Mouse (Mus musculus) thymus, postnatal 0 days (tissue): Measurements from ENCODE around the gene Zfp764. TPM values are rescaled to one million over a fixed set of nuclear protein-coding genes. Genes with fewer than 3 reads are reported as not detected.
"Not testable (repeated sequence)": the region's sequence is repeated elsewhere in the genome, so short reads cannot be mapped to it uniquely, and the experiment has no call there.

Source experiments
- DNase-seq: peaks from one replicate; pipeline ENCODE4 v3.0.0-alpha.2; 2015; ENCODE audit warnings: low spot score
- polyA plus RNA-seq: library from polyadenylated mRNA; unstranded; fragments of >200 nt; fragmentation: Nextera tagmentation; extraction: Ambion mirVana; gene quantifications from 2 replicates; pipeline ENCODE4 v1.2.1, GENCODE M21; 2015

Gene Zfp764
- polyA plus RNA-seq, result 6.8 and 7.0 TPM in 2 replicates

DNA sequence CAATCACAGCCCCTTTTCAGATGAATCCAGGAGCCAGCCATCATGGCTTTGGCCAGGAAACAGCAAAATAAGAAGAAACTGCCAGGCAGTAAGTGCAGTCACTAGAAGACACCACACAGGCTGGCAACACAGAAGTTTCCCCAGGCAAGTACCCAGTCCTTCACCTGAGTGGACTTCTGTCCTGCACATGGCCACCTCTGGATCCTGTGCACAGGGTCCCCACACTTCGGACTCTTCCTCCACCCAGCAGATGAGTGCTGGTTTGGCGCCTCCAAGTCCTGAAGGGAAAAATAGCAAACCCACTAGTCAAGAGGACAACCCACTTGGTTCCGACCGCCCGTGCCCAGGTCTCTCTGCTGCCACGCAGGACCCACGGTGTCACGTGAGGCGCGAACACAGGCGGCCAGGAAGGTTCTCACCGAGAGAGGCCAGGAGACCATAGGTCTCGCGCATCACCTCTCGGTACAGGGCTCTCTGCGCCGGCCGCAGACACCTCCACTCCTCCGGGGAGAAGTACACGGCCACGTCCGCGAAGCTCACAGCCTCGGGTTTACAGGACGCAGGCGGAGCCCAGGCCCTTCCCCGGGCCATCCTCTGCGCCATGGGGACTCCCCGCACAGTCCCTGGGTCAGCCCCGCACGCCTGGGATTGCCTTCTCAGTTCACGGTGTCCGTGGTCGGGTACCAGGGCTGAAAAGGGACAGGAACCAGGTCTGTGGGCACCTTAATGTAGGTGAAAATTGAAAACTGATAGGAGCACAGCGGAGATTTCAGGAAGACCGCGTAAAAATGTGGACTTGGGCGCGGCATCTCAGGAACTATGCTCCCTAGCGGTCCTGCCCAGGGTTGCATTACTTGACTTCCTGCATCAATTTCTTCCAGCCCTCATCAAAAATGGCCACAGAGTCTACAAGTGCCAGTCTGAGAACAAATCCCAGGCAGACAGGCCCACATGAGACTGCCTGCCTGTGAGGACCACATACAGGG lies at the start of gene Zfp764:
Zfp764 (minus strand) TSS at position 821 of the 986 bp plus-strand sequence.
- peak; percentile 89 for DNase-seq

DNA sequence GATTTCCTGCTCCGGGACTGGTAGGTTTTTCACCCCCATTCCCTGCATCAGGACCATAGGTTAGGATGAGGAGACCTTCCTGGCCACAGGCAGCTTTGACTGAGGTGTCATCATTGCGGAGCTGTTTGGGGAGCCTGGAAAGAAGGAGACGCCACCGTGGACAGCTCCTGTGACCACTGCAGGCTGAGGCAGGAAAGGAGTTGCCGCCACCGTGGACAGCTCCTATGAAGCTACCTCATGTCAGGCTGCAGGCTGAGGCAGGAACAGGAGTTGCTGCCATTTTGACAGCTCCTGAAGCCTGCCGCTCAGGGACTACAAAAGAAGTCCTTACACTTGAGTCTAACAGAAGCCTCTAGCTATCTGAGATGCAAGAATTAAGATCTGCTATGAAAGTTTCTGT lies 48.3 kb upstream of the Zfp764 start:
- no peak for DNase-seq

DNA sequence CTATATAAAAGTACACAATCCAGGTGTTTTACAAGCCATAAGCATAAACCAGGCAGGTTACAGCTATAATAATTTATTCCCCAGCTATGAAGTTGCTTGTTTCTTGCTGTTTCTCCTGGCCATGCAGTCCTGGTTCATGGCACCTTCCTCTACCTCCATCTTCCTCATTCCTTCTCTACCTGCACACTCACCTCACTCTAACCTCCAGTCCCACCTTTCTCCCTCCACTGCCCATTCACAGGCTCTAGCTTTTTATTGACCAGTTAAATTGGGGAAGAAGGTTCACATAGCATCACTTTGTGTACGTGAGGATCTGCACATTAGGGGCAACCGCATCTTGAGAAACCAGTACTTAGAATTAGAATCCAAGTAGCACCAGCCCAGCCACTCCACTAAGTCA lies 46.4 kb upstream of the Zfp764 start:
- no peak for DNase-seq

DNA sequence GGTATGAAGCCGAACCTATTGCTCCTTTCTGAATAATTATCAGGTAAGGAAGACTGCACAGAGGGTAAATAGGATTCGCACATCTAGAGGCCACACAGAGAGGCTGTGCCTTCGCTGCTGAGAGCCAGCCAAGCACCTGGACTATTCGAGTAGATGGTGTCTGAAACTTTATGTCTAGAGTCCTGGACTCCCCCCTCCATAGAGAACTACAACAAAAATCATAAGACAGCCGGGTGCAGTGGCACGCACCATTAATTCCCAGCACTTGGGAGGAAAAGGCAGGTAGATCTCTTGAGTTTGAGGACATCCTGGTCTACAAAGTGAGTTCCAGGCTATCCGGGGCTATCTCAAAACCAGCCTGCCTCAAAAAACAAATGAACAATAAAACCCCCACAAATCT lies 43.3 kb upstream of the Zfp764 start:
- no peak for DNase-seq

DNA sequence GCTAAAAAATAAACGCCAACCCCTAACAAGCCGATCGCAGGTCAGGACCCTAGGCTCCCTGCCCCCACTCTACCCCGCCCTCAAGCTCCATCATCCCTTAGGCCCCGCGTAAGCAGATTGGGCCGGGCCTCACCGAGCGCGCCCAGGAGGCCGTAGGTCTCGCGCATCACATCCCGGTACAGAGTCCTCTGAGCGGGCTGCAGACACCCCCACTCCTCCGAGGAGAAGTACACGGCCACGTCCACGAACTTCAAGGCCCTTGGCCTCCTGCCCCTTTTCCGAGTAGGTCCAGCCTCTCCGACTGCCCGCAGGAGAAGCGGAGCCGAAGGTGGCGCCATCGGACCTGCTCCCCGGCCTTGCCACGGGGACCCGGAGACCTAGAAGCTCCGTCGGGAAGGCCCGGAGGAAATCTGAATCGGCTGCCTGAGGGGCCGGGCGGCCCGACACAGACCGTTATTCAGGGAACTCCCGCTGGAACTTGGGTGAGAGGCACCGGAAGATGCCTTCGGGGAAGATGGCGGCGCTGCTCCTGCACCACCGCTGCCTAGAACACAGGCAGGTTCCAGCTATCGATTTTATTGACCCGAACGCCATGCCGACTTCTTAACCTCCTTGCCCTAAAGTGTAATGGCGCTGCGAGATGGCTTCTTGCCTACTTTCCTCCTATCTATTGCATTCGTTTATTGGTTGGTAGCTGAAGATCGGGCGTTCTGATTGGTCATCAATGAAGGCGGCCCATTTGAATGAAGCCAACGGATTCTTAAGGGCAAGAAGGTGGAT lies 42.1 kb upstream of the Zfp764 start, which contains the start of gene Zfp689:
Zfp689 (minus strand) TSS at position 638 of the 780 bp plus-strand sequence.
- peak; percentile 97 for DNase-seq

DNA sequence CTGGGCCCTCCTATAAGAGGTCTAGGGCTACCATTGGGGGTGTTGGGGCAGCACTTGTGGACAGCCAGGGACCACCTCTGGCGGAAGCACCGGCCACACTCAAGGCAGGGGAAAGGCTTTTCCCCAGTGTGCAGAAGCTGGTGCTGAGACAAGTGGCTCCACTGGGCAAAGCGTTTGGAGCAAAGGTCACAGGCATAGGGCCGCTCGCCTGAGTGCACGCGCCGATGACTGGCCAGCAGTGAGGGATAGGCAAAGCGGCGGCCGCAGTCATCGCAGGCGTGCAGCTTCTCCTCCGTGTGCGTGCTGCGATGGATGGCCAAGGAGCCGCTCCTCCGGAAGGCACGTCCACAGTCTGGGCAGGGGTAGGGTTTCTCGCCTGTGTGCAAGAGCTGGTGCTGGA lies 37.4 kb upstream of the Zfp764 start:
- DNase-seq, result no peak

DNA sequence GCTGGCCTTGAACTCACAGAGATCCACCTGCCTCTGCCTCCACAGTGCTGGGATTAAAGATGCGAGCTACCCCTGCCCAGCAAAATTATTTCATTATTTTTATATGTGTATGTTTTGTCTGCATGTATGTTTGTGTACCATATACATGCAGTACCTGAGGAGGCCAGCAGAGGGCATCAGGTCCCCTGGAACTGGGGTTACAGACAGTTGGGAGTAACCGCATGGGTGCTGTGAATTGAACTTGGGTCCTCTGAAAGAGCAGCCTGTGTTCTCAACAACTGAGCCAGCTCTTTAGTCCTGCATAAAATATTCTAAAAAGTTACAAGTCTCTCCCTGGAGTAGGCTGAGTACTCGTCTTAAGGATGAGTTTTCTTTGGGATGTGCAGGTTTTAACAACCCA lies 31.1 kb upstream of the Zfp764 start:
- DNase-seq, result peak; percentile 24

DNA sequence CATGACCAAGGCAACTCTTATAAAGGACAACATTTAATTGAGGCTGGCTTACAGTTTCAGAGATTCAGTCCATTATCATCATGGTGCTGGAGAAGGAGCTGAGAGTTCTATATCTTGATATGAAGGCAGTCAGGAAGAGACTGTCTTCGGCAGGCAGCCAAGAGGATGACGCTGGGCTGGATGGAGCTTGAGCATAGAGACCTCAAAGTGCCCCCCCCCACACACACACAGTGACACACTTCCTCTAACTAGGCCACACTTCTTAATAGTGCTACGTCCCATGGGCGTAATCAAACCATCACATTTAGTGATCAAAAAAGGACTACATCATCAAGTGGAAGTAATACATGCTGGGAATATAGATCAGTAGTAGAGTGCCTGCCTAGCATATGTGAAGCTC lies 28.6 kb upstream of the Zfp764 start:
- DNase-seq, result no peak

DNA sequence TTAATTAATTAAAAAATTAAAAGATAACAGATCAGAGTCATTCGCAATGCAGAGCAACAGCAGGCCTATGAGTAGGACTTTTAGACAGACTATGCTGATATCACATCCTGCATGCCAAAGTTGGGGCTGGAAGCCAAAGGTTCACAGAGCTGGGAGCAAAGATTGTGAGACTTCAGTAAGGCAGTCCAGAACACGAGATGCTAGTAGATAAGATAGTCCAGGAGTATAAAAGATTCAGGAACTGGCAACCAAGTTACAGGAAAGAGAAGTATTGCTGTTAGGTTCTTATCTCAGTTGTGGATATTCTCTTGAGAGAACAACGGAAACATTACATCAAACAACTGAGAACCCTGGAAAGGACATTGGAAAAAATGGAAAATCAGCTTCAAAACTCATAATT lies 19.7 kb upstream of the Zfp764 start:
- DNase-seq, result no peak

DNA sequence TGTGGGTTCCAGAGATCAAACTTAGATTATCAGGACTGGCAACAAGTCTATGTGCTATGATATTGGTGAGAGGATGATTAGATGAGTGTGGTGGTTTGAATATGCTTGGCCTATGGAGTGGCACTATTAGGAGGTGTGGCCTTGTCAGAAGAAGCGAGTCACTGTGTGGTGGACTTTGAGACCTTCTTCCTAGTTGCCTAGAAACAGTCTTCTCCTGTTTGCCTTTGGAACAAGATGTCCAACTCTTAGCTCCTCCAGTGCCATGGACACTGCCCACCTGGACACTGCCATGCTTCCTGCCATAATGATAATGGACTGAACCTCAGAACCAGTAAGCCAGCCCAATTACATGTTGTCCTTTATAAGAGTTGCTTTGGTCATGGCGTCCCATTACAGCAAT lies 19.3 kb upstream of the Zfp764 start:
- no peak for DNase-seq

DNA sequence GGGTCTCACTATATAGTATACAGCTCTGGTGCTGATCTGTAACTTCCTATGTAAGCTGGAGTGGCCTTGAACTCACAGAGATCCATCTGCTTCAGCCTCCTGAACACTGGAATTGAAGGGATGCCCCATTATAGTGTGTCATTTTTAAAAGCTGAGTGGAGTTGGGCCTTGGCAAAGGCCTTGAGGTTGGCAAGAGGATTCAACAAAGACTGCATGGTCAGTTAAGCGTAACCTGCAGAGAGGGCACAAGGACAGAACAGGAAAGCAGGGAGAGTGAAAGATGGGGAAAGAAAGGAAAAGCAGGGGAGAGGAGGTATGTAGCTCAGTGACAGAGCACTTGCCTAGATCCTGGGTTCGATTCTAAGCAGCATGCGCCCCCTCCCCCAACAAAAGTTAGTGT lies 18.7 kb upstream of the Zfp764 start:
- DNase-seq, result no peak

DNA sequence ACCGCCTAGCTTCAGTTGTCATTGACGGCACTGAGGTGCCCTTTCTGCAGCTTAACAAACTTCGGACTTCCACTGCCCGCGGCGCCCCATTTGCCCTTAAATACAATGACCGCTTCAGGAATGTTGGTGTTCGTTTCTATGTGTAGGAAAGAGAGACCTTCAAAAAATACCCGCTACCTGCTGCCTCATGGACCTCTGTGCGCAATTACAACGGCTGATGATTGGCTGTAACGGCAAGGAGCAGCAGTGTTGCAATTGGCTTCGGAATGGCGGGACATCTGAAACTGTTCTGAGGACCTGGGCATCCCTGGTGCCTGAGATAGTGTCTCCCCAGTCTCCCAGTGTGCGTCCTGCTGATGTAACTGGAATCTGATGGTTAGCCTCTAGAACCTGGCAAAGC lies 15.6 kb upstream of the Zfp764 start:
- no peak for DNase-seq

DNA sequence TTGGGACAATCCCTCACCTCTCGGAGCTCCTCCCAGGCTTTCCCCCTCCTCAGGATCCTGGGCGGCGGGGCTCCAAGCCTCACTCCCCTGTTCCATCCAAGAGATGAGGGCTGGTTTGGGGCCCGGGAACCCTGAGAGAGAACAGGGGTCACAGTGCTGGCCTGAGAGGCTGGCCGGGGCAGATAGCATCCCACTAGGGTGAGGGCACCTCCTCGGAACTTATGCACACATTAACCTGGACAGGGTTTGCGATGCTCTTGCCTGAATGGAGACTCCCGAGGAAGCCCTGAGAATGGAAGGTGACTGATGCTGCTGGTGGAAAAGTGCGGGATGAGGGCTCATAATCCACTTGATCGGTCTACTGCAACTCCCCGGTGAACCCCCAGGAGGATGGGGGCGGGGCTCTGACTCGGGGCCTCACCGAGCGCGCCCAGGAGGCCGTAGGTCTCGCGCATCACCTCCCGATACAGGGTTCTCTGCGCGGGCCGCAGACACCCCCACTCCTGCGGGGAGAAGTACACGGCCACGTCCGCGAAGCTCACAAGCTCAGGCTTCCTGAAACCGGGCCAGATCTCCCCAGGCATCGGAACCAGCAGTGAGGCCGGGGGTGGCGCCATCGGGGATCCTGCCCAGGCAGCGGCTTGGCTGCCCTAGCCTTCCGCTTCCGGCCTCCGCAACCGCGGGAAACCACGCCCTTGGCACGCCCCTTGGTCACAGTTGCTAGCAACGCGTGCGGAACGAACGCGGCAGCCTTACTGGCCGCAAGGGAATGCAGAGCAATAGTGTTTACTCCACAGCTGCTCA lies 15.0 kb upstream of the Zfp764 start, which contains the start of gene Zfp688:
Zfp688 (minus strand) TSS at position 681 of the 804 bp plus-strand sequence.
- DNase-seq, result peak; percentile 96

DNA sequence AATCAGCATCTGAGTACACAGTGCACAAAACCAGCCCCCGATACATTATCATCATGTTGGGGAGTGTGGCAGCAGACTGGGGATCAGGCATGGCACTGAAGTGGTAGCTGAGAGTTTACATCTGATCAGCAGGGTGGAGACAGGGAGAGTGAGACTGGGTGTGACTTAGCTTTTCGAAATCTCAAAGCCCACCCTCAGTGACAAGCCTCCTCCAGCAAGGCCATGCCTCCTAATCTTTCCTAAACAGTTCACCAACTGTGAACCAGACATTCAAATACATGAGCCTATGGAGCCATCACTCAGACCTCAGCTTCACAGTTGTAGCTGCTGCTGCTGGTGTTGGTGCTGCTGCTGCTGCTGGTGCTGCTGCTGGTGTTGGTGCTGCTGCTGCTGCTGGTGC lies 4.8 kb upstream of the Zfp764 start:
- no peak for DNase-seq

DNA sequence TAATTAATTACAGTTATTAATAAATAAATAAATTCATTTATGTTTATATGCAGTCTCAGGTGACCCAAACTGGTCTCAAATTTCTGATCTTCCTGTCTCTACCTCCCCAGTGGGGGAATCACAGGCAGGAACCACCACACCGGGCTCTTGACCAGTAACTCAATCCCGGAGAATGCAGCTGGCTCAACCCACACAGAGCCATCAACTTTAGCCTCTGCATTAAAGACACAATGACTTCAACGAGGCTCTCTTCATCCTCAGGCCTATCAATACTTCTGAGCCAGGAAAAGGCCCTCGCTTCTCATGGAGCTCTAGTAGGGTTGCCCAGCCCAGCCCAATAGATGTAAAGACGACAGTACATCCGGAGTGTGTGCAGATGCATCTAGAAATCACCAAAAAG lies 2.5 kb downstream of the Zfp764 start:
- not testable (repeated sequence) for DNase-seq

DNA sequence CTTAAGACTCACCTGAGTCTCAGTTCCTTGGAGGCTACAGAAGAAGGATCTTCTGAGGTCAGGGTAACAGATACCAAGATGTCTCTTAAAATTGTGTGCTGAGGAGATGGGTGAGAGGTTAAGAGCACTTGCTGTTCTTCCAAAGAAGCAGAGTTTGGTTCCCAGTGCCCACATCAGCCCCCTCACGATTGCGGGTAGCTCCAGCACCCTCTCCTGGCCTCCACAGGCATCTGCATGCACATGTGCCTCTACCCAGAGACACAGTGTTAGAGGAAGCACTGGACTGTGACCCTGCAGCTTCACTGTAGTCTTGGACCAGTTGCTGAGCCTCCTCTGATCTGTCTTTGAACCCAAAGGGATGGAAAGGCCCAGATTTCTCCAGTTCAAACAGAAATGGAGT lies 3.6 kb downstream of the Zfp764 start:
- peak; percentile 3 for DNase-seq

DNA sequence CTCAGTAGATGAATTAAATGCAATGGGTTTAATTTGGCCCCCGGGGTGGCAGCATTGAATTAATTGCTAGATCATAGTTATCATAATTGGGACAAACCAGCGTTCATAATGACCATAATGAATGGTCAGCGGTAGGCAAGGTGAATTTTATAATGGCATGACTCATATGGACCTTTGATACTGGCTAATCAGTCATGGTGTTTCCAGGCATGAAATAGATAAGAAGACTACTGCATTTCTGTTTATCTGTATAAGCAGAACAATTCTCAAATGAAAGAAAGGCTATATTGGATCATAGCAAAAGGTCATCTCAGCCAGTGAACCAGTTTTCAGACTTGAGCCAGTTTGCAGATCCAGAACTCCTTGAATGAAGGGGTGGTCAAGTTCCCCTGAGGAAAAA lies 6.3 kb downstream of the Zfp764 start:
- no peak for DNase-seq

DNA sequence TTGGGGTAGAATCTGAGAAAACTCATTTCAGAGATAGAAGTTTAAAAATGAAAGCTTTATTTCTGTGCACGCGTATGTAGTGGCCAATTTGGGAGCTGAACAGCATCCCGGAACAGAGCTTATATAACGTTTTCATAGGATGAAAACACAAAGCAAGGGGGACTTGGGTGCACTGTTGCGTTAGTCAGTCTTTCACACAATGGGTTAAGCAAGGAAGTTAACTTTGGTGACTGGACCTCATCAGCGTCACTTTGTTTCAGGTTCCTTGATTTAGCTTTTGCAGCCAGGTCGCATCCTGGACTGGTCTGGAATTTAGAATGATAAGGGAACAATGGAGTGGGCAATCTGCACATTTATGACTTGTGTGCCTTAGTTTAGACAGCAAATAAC lies 12.7 kb downstream of the Zfp764 start:
- no peak for DNase-seq

DNA sequence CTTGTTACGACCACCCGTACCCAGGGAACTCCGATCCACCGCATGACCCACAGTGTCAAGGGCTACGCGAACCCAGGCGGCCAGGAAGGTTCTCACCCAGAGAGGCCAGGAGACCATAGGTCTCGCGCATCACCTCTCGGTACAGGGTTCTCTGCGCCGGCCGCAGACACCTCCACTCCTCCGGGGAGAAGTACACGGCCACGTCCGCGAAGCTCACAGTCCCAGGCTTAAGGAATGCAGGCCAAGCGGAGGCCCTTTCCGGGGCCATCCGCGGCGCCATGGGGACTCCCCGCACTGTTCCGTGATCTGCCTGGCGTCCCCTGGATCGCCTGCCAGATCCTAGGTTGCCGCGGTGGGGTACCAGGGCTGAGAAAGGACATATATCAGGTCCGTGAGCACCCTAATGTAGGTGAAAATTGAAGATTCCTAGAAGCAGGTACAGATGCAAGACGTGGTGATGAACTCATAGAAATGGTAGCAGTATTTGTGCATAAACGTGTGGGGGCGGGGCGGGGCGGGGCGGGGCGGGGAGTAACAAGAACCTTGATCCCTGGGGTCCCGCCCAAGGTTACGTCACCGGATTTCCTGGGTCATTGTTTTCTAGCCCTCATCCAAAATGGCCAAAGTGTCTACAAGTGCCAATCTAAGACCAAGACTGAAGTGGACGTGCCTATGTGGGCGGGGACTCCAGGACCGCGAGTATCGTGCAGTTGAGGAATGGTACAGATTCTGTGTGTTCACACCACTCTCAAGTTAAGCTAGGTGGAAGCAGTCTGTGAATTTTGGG lies 13.3 kb downstream of the Zfp764 start, which contains the start of gene E430018J23Rik:
E430018J23Rik (minus strand) TSS at position 473 of the 787 bp plus-strand sequence.
- peak; percentile 95 for DNase-seq

DNA sequence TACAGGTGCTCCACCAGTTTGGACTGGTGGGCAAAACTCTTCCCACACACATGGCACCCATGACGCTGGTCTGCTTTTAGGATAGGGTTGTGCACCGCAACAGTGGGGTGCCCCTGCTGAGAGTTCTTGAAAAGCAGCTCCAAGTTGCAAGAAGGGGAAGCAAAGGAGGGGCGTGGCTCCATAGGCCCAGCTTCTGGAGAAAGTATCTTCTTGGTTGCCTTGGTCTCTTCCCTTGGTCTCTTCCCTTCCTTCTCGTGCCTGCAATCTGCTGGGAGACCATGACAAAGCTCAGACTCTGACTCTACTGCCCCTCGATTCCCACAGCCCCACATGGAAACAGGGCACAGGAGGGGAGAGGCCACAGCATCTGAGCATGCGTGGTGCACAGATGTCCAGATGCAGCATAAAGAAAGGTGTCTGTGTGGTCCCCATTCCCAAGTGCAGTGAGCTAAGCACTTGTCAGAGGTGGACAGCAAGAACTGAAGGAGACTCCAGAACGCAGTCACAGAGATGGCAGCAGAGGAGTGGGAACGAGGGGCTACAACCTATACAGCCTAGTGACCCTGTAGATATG lies 14.3 kb downstream of the Zfp764 start:
- no peak for DNase-seq
